Comparison of ENCODE assay signal across 22 mouse cellular contexts in the genomic region with DNA sequence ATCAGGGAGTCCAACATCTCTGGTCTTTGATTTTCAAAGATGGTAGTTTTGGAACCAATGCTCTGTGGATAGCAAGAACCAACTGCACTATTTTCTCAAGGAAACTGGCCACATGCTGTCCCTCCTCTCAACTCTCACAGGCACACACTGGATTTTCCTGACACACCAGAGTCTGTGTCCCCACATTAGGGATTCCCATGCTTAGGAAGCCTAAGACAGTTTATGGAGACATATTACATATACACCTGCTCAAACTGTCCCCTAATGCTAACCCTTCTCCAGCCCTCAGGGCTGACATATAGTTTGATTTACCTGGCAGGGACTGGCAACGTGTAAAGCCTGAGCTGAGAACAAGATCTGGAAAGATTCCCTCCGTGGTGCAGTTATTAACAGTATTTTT. TPM values are rescaled to one million over a fixed set of nuclear protein-coding genes. Genes with fewer than 3 reads are reported as not detected.
DNase-seq lines count a peak whose midpoint lies in the region; ATAC-seq and TF ChIP-seq lines count a peak whose summit lies in the region.
"Had no signal": no experiment of that assay in that cellular context is flagged by ENCODE, and none has a peak within 500 bp of the region (broad histone marks: within the 10 kb centered on the region; RNA-seq: fewer than 3 reads in every experiment).

No protein-coding gene starts in this region.

- H3K4me1 ChIP-seq in heart, postnatal 0 days (ENCODE audit: control insufficient read depth, insufficient read depth) = no peaks in the 10 kb centered on the region; the same call in 1 of the 2 replicates
- no peaks in the 10 kb centered on the region for H3K4me1 ChIP-seq in heart, embryonic 11.5 days (ENCODE audit: control insufficient read depth, insufficient read depth, low read length)
- H3K4me1 ChIP-seq in thymus, adult 2 months (replicated peaks; ENCODE audit: control insufficient read depth, insufficient read depth, low read length) = peaks cover 13% of the 10 kb centered on the region
- H3K4me1 ChIP-seq: embryonic facial prominence, embryonic 15.5 days; midbrain, embryonic 13.5 days had no signal

- TF ChIP-seq POLR2A in thymus, adult 2 months (IDR thresholded peaks at IDR 0.05; ENCODE audit: control insufficient read depth, extremely low read depth, insufficient read depth, low read length, poor library complexity) = no peak

- TF ChIP-seq EP300 in heart, postnatal 0 days (IDR thresholded peaks at IDR 0.05; ENCODE audit: low read depth) = no peak

- intact Hi-C loops in heart, postnatal 36 days (cut with DNase I) = no loop called here

- H3K4me3 ChIP-seq in heart, postnatal 0 days (ENCODE audit: low read depth, low read length) = peak overlapping the region; percentile 19; the same call in 1 of the 2 replicates
- no peak overlapping the region for H3K4me3 ChIP-seq in heart, embryonic 11.5 days (ENCODE audit: low read depth, low read length)
- peak overlapping the region; percentile 13; the same call in 1 of the 2 replicates for H3K4me3 ChIP-seq in thymus, adult 2 months (ENCODE audit: control insufficient read depth, insufficient read depth, low read length)
- H3K4me3 ChIP-seq in macrophage (ENCODE audit: inconsistent target) = peak overlapping the region; percentile 54; the same call in 1 of the 2 replicates
- H3K4me3 ChIP-seq: embryonic facial prominence, embryonic 15.5 days; heart, embryonic 13.5 days; midbrain, embryonic 13.5 days; neural tube, embryonic 13.5 days had no signal

- no peaks in the 10 kb centered on the region for H3K36me3 ChIP-seq in heart, postnatal 0 days (replicated peaks; ENCODE audit: control insufficient read depth, insufficient read depth, low read length)
- H3K36me3 ChIP-seq in heart, embryonic 11.5 days (ENCODE audit: control insufficient read depth, insufficient read depth, low read length) = no peaks in the 10 kb centered on the region
- 0 out of 2 replicates have a peak, but pooled peaks cover 3% of the 10 kb centered on the region for H3K36me3 ChIP-seq in thymus, adult 2 months (ENCODE audit: control insufficient read depth, insufficient read depth, low read length)
- no peaks in the 10 kb centered on the region for H3K36me3 ChIP-seq in macrophage (ENCODE audit: inconsistent target)
- H3K36me3 ChIP-seq: embryonic facial prominence, embryonic 15.5 days; heart, embryonic 13.5 days; midbrain, embryonic 13.5 days; neural tube, embryonic 13.5 days had no signal

- no peak for ATAC-seq in heart, postnatal 0 days (ENCODE audit: insufficient read depth, low read depth)
- ATAC-seq in heart, embryonic 11.5 days (replicated peaks; ENCODE audit: insufficient number of reproducible peaks, low FRiP score, low TSS enrichment) = no peak
- ATAC-seq: forebrain, postnatal 0 days; hindbrain, embryonic 16.5 days; intestine, postnatal 0 days; midbrain, embryonic 13.5 days had no signal

- H3K79me2 ChIP-seq in macrophage (ENCODE audit: inconsistent target) = peaks cover 59% of the 10 kb centered on the region

- peak overlapping the region; percentile 25; the same call in 1 of the 2 replicates for H3K4me2 ChIP-seq in heart, postnatal 0 days (ENCODE audit: low read depth, low read length)
- H3K4me2 ChIP-seq in heart, embryonic 11.5 days = no peak overlapping the region
- H3K4me2 ChIP-seq: embryonic facial prominence, embryonic 15.5 days; heart, embryonic 13.5 days; midbrain, embryonic 13.5 days; neural tube, embryonic 13.5 days had no signal

- H3K27ac ChIP-seq in heart, postnatal 0 days (ENCODE audit: low read depth) = no peak overlapping the region; the same call in 1 of the 2 replicates
- no peak overlapping the region for H3K27ac ChIP-seq in heart, embryonic 11.5 days (ENCODE audit: low read depth, low read length)
- H3K27ac ChIP-seq in thymus, adult 2 months (ENCODE audit: control insufficient read depth, insufficient read depth, low read length) = peak overlapping the region; percentile 91
- H3K27ac ChIP-seq in macrophage = peak overlapping the region; percentile 22; the same call in 1 of the 2 replicates
- H3K27ac ChIP-seq: embryonic facial prominence, embryonic 15.5 days; heart, embryonic 13.5 days; midbrain, embryonic 13.5 days; neural tube, embryonic 13.5 days had no signal

- H3K9ac ChIP-seq in heart, postnatal 0 days (replicated peaks; ENCODE audit: low read depth, low read length) = no peak overlapping the region
- H3K9ac ChIP-seq in heart, embryonic 11.5 days (ENCODE audit: low read depth, low read length) = no peak overlapping the region
- H3K9ac ChIP-seq: embryonic facial prominence, embryonic 15.5 days; forebrain, postnatal 0 days; heart, embryonic 13.5 days; midbrain, embryonic 13.5 days; neural tube, embryonic 13.5 days had no signal

- TF ChIP-seq CTCF in heart, postnatal 0 days (IDR thresholded peaks at IDR 0.05; ENCODE audit: low read depth) = no peak
- no peak for TF ChIP-seq CTCF in thymus, adult 2 months (IDR thresholded peaks at IDR 0.05; ENCODE audit: borderline replicate concordance, control insufficient read depth, extremely low read depth, insufficient read depth, low read length, poor library complexity)

- no peaks in the 10 kb centered on the region for H3K9me3 ChIP-seq in heart, postnatal 0 days (replicated peaks; ENCODE audit: control insufficient read depth, low read length)
- no peaks in the 10 kb centered on the region for H3K9me3 ChIP-seq in heart, embryonic 11.5 days (replicated peaks; ENCODE audit: control insufficient read depth, low read length)
- H3K9me3 ChIP-seq: embryonic facial prominence, embryonic 15.5 days; heart, embryonic 13.5 days; midbrain, embryonic 13.5 days; neural tube, embryonic 13.5 days had no signal

- no peak for DNase-seq in heart, postnatal 0 days (ENCODE audit: low spot score)
- DNase-seq in thymus, adult 2 months = no peak
- DNase-seq in thymus, adult 18-20 months = no peak
- DNase-seq in T-cell, adult 2 months (ENCODE audit: low spot score) = peak; percentile 57
- no peak for DNase-seq in heart, postnatal 36 days
- no peak for DNase-seq in right cerebral cortex, postnatal 36 days (ENCODE audit: low spot score in 2 of 2)
- DNase-seq: adrenal gland, postnatal 10 days; cerebellum, adult 11 months; cerebellum, postnatal 25 days; forebrain, postnatal 0 days; heart, adult 11 months; heart, postnatal 4 days; lung, adult 18-20 months; spleen, adult 18-20 months had no signal

- 82% methylated on average over 2 of the region's 2 CpGs for WGBS in heart, postnatal 0 days
- 68% methylated on average over 2 of the region's 2 CpGs for WGBS in heart, embryonic 11.5 days (ENCODE audit: insufficient replicate concordance)
- WGBS in thymus, adult 2 months = 13% methylated on average over 2 of the region's 2 CpGs
- 16% methylated on average over 2 of the region's 2 CpGs for WGBS in macrophage (ENCODE audit: missing documents)

- H3K27me3 ChIP-seq in heart, postnatal 0 days (ENCODE audit: control insufficient read depth, insufficient read depth, low read length) = no peaks in the 10 kb centered on the region
- no peaks in the 10 kb centered on the region for H3K27me3 ChIP-seq in heart, embryonic 11.5 days (ENCODE audit: control insufficient read depth, insufficient read depth, low read length)
- no peaks in the 10 kb centered on the region for H3K27me3 ChIP-seq in thymus, adult 2 months (ENCODE audit: control insufficient read depth, insufficient read depth, low read length)
- H3K27me3 ChIP-seq: embryonic facial prominence, embryonic 15.5 days; heart, embryonic 13.5 days; midbrain, embryonic 13.5 days; neural tube, embryonic 13.5 days had no signal

RNA-seq across cellular contexts. Expression of a gene that starts 37.2 kb away (rescaled TPM):
- total RNA-seq in heart, postnatal 0 days (2014; rRNA removed; ENCODE audit: low replicate concordance) = 2.4 TPM in 1 of 2 replicates, not detected in the other
- polyA plus RNA-seq in heart, postnatal 0 days (2015; fragmentation: Nextera tagmentation; extraction: Ambion mirVana) = 0.27 and 0.49 TPM in 2 replicates
- polyA plus RNA-seq in heart, embryonic 11.5 days (2014; fragmentation: Nextera tagmentation; extraction: Ambion mirVana) = 0.20 TPM in 1 of 2 replicates, not detected in the other
- polyA plus RNA-seq in thymus, adult 2 months (2012; rRNA removed) = 284 and 293 TPM in 2 replicates
- total RNA-seq in macrophage (2018; cell fraction: chromatin; rRNA removed) = 100 to 1,000 TPM in 3 of 26 experiments, 10 to 100 TPM in 6, 1 to 10 TPM in 17; 1.1 to 177 (median 4.6) TPM
- 10 to 100 TPM in 13 of 26 experiments, 1 to 10 TPM in 13; 2.3 to 48.0 (median 13.0) TPM for total RNA-seq in macrophage (2018; cell fraction: cytosol; rRNA removed)
- total RNA-seq in macrophage (2018; cell fraction: nucleus; rRNA removed) = 10 to 100 TPM in 12 of 26 experiments, 1 to 10 TPM in 14; 1.7 to 77.7 (median 8.6) TPM
- polyA plus RNA-seq in macrophage (2018) = 14.2 to 22.4 TPM (median 20.1 TPM) in 3 replicates
- 1 to 10 TPM; 1.2 to 1.4 TPM for total RNA-seq in heart, postnatal 36 days (2021)

Comparison
In these comparisons a context has a peak if more than half of its experiments do, and no peak if none do; other contexts are left out.
1. H3K27ac ChIP-seq: peak in thymus, adult 2 months (single experiment) and macrophage (single experiment); none in heart, postnatal 0 days (single experiment) and heart, embryonic 11.5 days (single experiment).
2. RNA of a gene that starts 37.2 kb away (polyA plus RNA-seq): 284 to 293 TPM in thymus, adult 2 months and 14.2 to 22.4 TPM in macrophage; 0.27 to 0.49 TPM in heart, postnatal 0 days and 0.20 TPM in heart, embryonic 11.5 days; every median in the first group is over 10 times any median in the second.